Mouse (Mus musculus) erythroblast, adult 5-6 weeks (primary cell): ENCODE results near the gene Egflam. TPM values are rescaled to one million over a fixed set of nuclear protein-coding genes. Genes with fewer than 3 reads are reported as not detected.

ENCODE experiments used
- ATAC-seq: replicated peaks from 2 replicates; pipeline ENCODE4 v1.8.0; 2016; ENCODE audit warnings: moderate number of reproducible peaks, mild to moderate bottlenecking, moderate TSS enrichment, inconsistent platforms; ENCODE audit not compliant: poor library complexity, low FRiP score, severe bottlenecking
- total RNA-seq, 2 experiments: library from RNA; stranded (forward) in 1 of 2; stranded (reverse) in 1 of 2; fragments of 150-400 nt in 1 of 2; fragments of 200-764, 138-1000 nt in 1 of 2; gene quantifications; 2 replicates each; pipeline versions ENCODE4 v1.2.3 to v1.2.4; 2015 to 2017; ENCODE audit warnings: low replicate concordance in 2 of 2

Gene Egflam
- total RNA-seq, 2 experiments from 2014 or later = not detected

DNA sequence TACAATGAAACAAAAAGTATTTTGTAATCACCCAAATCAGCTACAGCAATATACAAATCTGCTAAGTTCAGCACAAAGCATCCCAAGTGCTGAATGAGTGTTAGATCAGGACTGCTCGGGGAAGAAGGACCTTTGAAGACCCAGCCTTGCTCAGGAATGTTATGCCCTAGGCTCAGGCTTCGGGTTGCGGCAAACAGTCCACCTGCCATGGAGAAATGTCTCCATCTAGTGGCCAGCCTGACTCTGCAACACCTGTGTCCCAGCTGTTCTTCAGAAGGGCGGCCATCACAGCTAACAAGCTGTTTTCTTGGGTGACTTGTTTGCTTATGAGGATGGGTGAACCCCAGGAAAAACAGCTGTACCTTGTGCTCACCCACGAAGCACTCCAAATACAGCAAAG is 172.0 kb downstream of the Egflam start:
- no peak for ATAC-seq

DNA sequence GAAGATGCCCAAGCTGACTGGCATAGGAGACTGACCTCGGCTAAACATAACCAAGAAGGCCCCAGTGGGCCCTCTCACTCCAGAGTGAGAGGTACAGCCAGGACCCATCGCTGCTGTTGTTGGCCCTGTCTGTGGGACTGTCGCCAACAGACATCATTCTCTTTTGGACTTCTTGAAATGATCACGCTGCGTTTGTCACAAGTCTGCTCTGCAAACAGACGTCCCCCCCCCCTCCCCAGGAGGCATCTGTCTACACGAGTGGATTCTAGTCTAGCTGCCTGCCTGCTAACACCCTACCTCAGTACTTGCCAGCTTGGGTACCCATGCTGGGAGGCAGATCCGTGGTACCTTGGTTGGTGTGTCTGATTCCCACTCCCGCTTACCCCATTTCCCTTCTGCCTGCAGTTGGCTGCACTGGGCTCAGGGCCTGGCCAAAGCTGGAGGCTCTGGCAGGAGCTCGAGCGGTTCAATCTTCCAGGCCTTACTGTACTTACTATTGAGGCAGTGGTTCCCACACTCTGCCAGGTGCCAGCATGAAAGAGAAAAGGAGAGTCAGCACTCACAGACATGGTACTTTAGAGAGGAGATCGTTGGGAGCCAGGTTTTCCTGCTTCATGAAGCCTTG is 173.9 kb downstream of the Egflam start:
- ATAC-seq = no peak

DNA sequence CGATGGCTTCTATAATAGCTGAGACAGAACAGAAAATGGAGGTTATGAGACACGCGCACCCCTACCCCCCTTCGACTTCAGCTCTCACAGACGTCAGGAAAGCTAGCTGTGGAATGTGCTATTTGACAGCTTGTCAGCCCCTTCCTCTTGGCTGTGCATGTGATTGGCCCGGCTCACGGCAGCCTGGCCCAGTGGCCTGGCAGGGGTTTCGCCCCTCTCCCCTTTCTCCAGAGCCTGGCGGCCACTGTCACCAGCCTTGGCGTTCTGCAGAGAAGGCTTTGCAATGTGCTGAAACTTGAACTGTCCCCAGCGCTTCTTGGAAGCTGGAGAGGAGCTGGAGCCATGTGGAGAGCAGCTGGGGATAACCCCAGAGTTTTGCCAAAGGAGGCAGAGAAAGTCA is 175.4 kb downstream of the Egflam start:
- ATAC-seq = no peak

DNA sequence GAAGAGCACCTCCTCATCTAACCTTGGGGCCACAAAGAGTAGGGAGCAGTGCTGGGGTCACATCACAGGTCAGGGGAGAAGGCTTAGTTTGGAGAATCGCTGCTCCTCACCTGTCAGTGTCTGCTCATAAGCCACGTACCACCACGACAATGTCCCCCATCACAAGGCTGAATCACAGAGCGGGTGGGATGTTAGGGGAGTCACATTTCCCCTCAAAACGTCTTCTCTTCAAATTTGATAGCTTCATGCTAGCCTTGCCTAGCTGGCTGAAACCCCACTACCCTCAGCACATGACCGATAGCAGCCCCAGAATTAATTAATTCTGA is 181.0 kb downstream of the Egflam start:
- no peak for ATAC-seq

DNA sequence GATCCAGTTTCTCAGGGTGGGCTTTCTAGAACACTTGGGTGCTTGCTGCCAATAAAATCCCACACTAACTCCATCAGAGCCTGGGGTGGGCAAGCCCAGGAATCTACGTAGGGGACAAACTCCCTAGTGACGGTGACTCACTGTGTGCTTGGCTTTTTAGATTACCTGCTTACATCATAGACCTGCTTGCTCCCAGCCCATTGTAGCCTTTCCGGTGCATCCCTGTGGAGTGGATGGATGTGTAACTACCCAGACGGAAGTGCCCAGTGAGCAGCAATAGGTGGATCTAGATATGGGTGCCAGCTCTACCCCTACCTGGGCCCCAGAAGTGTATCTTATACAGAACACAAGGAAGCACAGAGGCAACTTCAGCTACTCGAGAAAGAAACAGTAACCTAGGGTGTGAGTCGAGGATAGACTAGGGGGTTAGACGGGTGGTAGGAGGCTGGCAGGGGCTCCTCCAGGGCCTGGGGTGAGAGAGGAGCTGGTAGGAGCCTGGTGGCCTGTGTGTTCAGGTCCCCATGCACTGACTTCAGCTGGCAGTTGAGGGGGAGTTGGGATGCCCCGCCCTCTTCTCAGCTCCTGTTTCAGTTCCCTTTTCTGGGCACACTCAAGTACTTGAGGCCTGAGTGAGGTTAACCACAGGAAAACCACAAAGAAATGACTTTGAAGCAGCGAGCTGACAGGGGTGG is 181.5 kb downstream of the Egflam start:
- no peak for ATAC-seq

DNA sequence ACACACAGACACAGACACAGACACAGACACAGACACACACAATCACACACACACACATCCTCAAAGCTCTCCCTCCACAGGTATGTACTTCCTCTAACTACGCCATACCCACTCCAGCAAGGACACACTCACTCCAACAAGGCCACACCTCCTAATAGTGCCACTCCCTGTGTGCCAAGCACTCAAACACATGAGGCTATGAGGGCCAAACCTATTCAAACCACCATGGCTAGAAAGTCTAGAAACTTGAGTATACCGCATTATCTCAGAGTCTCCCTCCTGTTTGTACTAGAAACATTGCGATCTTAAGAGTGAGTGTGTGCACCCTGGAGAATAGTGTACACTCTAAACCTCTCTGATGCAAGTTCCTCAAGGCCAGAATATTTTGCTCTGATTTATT is 182.3 kb downstream of the Egflam start:
- no peak for ATAC-seq

DNA sequence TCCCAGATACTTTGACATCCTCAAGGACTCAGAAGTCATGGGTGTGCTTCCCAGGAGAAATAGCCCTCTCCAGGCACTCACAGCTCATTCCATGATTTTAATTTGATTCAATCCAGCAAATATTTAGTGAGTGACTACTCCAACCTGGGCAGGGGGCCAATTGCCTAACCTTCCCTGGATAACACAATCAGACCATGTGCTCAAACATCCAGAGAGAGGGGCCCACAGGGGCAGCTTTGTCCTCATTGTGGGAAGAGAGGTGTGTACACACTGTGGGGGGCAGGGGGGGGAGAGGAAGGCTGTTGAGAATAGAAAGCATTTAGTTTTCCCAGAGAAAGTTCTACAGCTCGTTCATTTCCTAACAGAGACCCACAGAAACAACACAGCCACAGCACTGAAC is 184.5 kb downstream of the Egflam start:
- no peak for ATAC-seq

DNA sequence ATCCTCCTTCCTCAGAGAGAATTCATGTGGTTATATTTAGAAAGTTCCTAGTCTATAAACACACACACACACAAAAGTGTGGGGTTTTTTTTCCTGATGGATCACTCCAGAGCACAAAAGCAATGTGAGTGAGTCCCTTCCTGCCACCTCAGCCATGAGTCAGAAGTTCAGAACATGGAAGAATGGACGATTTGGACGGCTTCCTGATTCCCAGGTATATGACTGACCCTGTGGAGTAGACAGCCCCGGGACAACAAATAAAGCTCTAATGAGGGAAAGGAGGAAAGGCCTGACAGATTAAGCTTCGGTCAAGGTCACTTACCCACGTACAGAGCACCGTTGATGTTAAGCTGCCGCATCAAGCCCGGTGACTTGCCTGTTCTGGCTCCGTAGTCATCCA is 190.0 kb downstream of the Egflam start:
- no peak for ATAC-seq

DNA sequence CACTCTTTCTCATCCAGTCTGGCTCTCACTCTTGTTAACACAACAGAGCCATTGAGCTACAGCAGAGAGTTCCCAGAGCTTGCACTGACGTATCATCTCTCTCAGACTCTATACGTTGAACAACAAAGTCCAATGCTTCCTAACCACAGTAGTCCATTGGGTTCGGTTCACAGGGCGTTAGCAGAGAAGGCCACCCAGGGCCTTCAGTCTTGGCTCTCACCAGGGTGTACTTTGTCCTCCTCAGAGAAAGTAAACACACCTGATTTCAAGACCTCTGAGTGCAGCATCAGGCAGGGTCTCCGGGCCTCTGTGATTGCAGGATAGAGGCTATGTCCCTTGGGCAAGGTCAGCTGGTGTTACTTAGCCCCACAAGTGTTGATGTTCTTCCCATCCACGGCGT is 190.9 kb downstream of the Egflam start:
- ATAC-seq = no peak

DNA sequence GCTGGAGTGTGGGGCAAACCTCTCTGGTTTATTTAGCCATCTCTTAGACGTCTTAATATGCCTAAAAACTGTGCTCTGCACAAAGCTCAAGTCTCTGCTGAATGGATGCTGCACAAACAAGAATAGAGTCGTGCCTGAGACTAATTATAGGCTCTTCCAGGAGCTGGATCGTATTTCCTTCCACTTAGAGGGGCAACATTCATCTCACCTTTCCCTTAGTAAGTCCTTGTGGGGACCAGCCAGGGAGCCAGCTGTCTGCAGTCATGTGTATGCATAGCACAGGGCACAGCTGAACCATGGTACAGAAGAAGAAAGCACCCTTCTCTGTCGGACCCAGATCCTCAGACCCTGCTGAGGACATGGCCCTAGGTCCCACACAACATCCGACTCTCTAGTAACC is 192.1 kb downstream of the Egflam start:
- no peak for ATAC-seq

DNA sequence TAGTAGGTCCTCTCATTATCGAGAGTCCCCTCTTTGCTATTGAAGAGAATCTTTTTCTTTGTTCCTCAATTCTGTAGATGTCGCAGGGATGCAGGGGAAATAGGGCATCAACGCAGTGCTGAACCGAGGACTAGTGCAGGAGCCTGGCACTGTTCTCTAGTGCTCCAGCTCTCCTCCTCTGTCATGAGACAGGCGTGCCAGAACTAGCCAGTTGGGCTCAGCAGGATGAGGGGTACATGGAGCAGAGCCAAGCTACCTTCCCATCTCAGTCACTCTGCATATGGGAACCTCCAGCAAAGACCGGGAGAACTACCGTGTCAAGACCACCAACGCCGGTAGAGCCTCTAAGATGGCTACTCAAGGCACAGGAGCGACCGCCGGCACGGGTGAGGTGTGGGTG is 193.3 kb downstream of the Egflam start:
- ATAC-seq = no peak

DNA sequence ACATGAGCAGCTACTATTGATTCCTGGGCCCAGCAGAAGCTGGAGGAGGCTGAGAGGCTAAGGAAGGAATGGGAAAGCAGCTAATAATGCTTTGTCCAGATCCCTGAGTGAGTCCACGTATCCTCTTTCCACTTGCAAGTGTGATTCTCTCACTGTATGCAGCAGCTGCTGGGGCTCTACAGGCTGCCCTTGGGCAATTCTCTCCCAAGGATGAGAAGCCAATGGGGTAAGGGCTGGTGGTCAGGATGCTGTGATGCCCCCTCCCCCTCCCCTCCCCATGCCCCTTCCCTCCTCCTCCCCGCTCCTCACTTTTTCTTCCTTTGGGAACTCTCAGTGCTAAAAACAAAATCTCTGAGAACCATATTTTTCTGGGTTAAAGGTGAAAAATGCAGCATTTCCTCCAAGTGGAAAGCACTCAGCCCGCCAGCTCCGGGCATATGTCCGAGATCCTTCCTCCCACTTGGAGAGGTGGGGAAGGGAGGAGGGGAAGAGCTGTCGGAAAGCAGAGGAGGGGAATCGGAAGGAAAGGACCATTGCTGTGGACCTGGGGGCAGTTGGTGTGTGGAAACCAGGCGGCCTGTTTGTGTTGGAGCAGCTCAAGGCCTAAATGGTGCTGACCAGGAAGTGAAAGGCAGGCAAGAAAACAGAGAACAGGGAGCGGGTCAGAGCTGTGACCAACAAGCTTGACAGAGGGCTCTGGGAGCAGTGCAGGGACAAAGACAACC is 194.4 kb downstream of the Egflam start:
- ATAC-seq = no peak

DNA sequence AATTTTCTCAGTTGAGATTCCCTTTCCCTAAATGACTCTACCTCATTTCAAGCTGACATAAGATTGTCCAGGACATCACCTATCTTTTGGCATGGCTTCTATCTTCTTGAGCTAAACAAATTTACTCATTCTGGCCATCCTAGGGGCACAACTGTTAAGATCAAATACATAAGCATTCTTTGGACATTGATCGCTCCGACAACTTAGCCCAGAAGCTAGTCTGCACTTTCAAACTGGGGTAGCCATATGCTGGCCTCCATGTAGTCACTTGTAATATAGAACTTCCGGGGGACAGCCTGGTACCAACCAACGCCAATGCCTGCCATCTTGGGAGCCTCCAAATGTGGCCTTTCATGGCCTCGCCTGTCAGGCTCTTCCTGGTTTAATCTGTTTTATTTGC is 195.2 kb downstream of the Egflam start:
- no peak for ATAC-seq

DNA sequence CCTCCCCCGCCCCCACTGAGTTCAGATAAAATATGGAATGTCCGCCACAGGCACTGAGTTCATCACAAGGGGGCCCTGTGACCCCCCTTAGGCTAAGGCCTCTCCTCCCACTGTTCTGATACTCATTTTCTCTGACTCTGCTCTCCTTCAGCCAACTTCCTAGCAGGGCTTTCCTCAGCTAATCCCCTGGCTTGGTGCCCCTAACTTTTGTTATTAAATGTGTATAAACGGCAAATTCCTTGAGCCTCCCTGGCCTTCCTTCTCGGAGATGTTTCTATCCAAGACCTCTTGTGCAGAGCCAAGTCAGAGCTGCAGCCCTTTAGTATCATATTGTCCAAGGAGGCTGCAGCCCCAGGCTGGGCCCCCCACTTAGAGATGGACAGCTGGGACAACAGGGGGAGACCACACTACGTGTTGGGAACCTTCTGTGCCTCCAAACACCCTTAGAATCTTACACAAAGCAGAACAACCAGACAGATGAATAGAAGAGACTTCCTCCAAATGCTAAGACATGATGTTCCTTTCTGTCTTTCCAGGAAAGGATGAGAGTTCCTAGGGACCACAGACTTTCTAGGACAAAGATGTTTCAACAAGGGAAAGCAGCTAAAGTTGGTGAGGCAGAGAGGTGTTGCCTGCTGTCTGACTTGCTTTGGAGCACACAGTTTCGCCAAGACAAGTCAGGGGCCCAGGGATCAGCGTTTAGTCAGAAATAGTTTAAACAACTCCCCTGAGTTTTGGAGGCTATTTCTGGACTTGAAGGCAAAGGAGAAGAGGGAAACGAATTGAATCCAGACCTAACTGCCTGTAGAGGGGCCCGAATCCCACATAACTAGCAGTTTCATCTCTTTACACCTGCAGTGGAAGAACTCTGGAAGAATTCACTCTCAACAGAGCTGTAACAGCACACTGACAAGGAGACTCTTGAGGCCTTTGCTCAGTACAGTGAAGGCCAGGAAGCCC is 196.5 kb downstream of the Egflam start:
- ATAC-seq = no peak

DNA sequence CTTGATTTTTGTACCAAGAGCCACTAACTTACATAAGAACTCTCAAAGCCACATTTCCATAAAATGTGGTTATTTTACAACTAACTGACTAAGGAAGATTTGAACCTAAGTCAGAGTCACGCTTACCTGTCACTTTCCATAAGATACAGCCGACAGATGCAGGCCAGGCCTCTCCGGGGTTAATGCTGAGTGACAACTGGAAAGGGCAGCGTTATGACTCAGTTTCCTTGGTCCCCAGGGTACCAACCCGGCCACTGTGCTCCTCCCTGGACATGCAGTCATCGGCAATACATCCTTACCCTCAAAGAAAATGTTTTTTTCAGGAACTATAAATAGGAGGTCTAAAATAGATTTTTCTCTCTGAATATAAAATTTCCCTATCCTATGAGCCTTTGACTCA is 197.9 kb downstream of the Egflam start:
- ATAC-seq = no peak

DNA sequence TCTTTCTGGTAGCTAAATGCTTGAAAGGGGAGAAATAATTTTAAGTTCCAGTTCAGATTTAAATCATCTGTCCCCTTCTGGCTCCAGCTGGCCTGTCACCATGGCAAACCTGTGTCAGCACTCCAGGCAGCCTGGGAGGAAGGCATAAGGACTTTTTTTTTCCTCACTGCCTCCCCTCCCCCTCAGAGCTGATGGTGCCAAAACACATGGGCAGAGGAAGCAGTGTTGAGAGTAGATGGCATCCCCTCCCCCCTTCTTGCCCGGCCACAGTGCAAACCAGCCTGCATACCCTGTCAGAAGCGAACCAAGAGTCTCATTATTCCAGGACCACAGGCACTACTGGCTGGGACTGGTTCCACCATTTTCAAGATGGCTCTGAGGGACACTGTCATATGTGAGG is 199.4 kb downstream of the Egflam start:
- no peak for ATAC-seq

DNA sequence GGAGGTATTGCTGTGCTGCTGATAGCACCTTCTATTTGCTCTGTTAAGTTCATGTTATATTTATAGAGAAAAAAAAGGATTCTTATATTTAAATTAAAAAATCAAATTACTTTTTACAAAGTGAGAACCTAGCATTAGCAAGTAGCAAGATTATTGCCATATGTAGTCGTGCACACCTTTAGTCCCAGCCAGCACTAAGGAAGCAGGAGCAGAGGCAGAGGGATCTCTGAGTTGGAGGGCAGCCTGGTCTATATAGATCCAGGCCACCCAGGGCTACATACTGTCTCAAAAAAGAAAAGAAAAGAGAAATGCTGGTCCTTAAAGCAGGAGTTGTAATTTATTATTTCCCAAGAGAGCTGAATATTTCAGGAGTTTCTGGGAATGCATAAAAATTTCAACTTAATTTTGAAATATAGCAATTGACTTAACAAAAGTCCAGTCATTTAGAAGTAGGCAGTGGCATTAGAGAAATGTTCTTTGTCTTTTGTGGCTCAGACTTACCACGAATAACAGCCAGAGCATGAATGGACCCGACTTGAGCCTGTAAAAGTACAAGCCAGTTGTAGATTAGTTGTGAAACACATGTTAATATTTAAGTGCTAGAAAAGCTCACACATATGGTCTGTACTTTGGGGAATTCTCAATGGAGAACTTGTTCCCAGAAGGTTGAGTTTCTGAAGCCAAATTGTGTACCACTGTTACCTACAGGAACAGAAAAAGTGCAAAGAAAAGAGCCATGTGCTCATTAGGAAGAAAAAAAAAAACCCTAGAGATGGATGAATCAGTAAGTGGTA is 200.3 kb downstream of the Egflam start:
- ATAC-seq = no peak

DNA sequence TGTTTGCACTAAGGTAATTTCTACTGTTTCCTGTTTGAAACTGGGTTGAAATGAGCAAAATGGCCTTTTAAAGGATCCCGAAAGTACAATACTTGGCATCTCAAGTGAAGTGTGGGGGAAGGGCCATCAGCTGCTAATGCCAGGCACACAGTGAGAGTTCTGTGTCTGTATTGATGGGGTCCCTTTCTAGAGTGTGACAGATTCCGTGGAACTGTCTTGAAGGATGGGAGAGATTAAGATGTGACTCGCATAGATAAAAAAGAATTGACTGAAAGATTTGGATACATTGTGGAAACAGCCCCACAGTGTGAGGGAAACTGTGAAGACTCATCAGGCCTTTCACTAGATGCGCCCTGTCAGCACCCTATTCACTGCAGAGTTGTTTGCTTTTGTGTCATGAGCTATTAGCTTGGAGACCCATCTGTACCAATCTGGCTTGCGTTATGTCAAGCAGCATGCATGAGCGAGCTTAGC is 203.4 kb downstream of the Egflam start:
- no peak for ATAC-seq

DNA sequence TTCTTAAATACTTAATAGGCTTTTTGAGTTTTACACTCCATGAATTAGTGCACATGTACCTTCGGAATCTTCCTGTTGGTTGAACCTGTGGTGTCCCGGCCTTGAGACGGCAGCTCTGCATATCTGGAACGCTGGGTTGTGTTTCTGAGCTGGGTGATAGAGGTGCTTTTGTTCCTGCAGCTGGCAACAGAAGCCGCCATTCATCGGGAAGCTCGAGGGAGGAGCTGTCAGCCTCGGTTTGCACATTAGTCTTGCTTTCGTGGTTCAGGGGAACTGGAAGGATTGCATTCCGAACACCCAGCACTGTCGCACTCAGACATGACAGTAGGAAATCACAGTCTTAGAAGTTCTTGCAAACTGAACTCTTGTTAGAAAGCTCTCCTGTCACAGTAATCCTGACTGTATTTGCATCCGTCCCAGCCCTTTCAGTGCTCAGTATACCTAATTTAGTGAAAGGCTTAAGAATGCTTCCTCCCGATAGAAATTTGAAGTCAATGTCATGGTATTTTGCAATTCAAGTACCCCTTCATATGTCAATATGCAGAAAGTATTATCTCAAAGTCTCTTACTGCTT is 204.0 kb downstream of the Egflam start:
- no peak for ATAC-seq
